Mouse (Mus musculus) left cerebral cortex, postnatal 10 days (tissue): ENCODE measurements around the gene Polr2j. TPM values are rescaled to one million over a fixed set of nuclear protein-coding genes. Genes with fewer than 3 reads are reported as not detected.

ENCODE experiments used
- DNase-seq, 2 experiments: peaks; one replicate each; pipeline ENCODE4 v3.0.0; 2021 to 2022; ENCODE audit warnings: low spot score in 2 of 2, mixed read lengths in 1 of 2; ENCODE audit errors: extremely low spot score in 1 of 2
- intact Hi-C: fragments of 180-260 bp; cut with DNase I; formaldehyde crosslinking; loops from one replicate; pipeline ENCODE4 v1.15.1; 2025
- total RNA-seq, 2 experiments: library from RNA; stranded (reverse); gene quantifications; 2 replicates each; pipeline ENCODE4 v1.2.3; 2021

Gene Polr2j
- total RNA-seq = 10 to 100 TPM; 82.2 to 91.6 TPM

GRCm38 (mm10) chr5:136115891-136116783 lies at the start of gene Polr2j:
TSS of gene Polr2j (plus strand) at chr5:136116631.
- intact Hi-C loops = no loop called here
- DNase-seq = peak; percentile 96

GRCm38 (mm10) chr5:136069411-136069810 lies 47.0 kb upstream of the Polr2j start:
- no peak for DNase-seq
- intact Hi-C loops = no loop called here

- intact Hi-C loops = no loop called here
- no peak for DNase-seq
These were observed 43.4 kb upstream of the Polr2j start for GRCm38 (mm10) chr5:136073051-136073450.

- intact Hi-C loops = no loop called here
- no peak for DNase-seq
These were observed 42.9 kb upstream of the Polr2j start for GRCm38 (mm10) chr5:136073526-136073925.

- no peak for DNase-seq
- intact Hi-C loops = no loop called here
These were observed 41.4 kb upstream of the Polr2j start for GRCm38 (mm10) chr5:136075076-136075475.

GRCm38 (mm10) chr5:136076284-136076683 lies 40.1 kb upstream of the Polr2j start:
- intact Hi-C loops = no loop called here
- DNase-seq = peak in 1 of 2 experiments; percentile 54

- DNase-seq = no peak
- intact Hi-C loops = no loop called here
These were observed 39.4 kb upstream of the Polr2j start for GRCm38 (mm10) chr5:136077001-136077550.

- no peak for DNase-seq
- intact Hi-C loops = no loop called here
These were observed 38.3 kb upstream of the Polr2j start for GRCm38 (mm10) chr5:136078136-136078535.

- DNase-seq = no peak
- intact Hi-C loops = no loop called here
These were observed 34.1 kb upstream of the Polr2j start for GRCm38 (mm10) chr5:136082345-136082744.

- peak; percentile 91 to 96 for DNase-seq
- intact Hi-C loops = no loop called here
These were observed 32.7 kb upstream of the Polr2j start, which contains the start of gene Rasa4 for GRCm38 (mm10) chr5:136083669-136084107. TSS of gene Rasa4 (plus strand) at chr5:136083916.

GRCm38 (mm10) chr5:136084144-136084881 lies 32.1 kb upstream of the Polr2j start:
- intact Hi-C loops = no loop called here

GRCm38 (mm10) chr5:136084891-136085651 lies 31.4 kb upstream of the Polr2j start:
- peak in 1 of 2 experiments; percentile 49 for DNase-seq
- intact Hi-C loops = no loop called here

More at GRCm38 (mm10) chr5:136084144-136084881, 32.1 kb upstream of the Polr2j start:
- DNase-seq = no peak

- intact Hi-C loops = no loop called here
- DNase-seq = no peak
These were observed 30.1 kb upstream of the Polr2j start for GRCm38 (mm10) chr5:136086290-136086689.

GRCm38 (mm10) chr5:136088821-136089575 lies 27.4 kb upstream of the Polr2j start:
- DNase-seq = no peak
- intact Hi-C loops = no loop called here

- no peak for DNase-seq
- intact Hi-C loops = no loop called here
These were observed 24.5 kb upstream of the Polr2j start for GRCm38 (mm10) chr5:136091927-136092326.

- DNase-seq = no peak
- intact Hi-C loops = no loop called here
These were observed 22.0 kb upstream of the Polr2j start for GRCm38 (mm10) chr5:136094249-136095010.

- DNase-seq = no peak
These were observed 21.3 kb upstream of the Polr2j start for GRCm38 (mm10) chr5:136095089-136095488.

More at GRCm38 (mm10) chr5:136095089-136095488, 21.3 kb upstream of the Polr2j start:
- intact Hi-C loops = no loop called here
